Mouse (Mus musculus): ENCODE results near the gene Ddx39.

DNA sequence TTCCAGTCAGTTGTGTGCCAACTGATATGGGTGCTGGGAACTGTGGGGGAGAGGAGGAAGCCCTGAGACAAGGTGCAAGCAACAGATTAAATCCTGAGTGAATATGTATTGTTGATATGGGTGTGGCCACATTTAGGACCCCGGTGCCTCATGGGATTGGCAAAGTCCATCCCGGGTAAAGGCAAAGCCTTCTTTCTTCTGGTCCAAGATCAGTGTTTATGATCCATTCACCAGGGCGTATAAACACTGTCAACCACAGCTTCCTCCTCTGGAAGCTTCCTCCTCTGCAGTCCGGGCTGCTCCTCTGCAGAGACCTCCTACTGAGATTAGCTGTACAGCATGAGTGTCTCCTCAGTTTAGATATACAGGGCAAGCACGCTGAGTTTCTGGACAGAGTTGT, 53.5 kb downstream of the Ddx39 start:
- TF ChIP-seq CTCF (IDR thresholded peaks at IDR 0.05; ENCODE audit: low read depth) (no peak), EP300 (IDR thresholded peaks at IDR 0.05; ENCODE audit: low read depth) (no peak)

Measured in liver, embryonic 14.5 days (tissue).